Mouse (Mus musculus) hindbrain, embryonic 13.5 days (tissue): ENCODE results near the gene Slc29a3. TPM values are rescaled to one million over a fixed set of nuclear protein-coding genes. Genes with fewer than 3 reads are reported as not detected.
"Not testable (repeated sequence)": the region's sequence is repeated elsewhere in the genome, so short reads cannot be mapped to it uniquely, and the experiment has no call there.

ENCODE experiments used
- ATAC-seq: fragments of 200-750 bp; cut with Nextera tagmentation; 2 replicates; pipeline ENCODE4 v1.8.0; 2017; ENCODE audit warnings: moderate TSS enrichment; ENCODE audit not compliant: low FRiP score
- H3K27ac ChIP-seq: fragments of 300-500 bp; sonication (generic); 2 replicates; pipeline ENCODE4 v1.5.1; 2015; ENCODE audit warnings: inconsistent platforms, mild to moderate bottlenecking, moderate library complexity
- H3K27me3 ChIP-seq: fragments of 300-500 bp; sonication (generic); 2 replicates; pipeline ENCODE4 v1.6.1; 2015; ENCODE audit warnings: mild to moderate bottlenecking, inconsistent platforms
- H3K36me3 ChIP-seq: fragments of 300-500 bp; sonication (generic); 2 replicates; pipeline ENCODE4 v1.6.1; 2015; ENCODE audit warnings: mild to moderate bottlenecking, inconsistent platforms
- H3K4me1 ChIP-seq: fragments of 300-500 bp; sonication (generic); replicated peaks from 2 replicates; pipeline ENCODE4 v1.6.1; 2015; ENCODE audit warnings: inconsistent platforms
- H3K4me2 ChIP-seq: fragments of 300-500 bp; sonication (generic); 2 replicates; pipeline ENCODE4 v1.6.1; 2015; ENCODE audit warnings: inconsistent platforms, mild to moderate bottlenecking, moderate library complexity
- H3K4me3 ChIP-seq: fragments of 300-500 bp; sonication (generic); 2 replicates; pipeline ENCODE4 v1.5.1; 2015; ENCODE audit warnings: mild to moderate bottlenecking, inconsistent platforms
- H3K9ac ChIP-seq: fragments of 300-500 bp; sonication (generic); 2 replicates; pipeline ENCODE4 v1.6.1; 2015; ENCODE audit warnings: mild to moderate bottlenecking, inconsistent platforms
- H3K9me3 ChIP-seq: fragments of 300-500 bp; sonication (generic); 2 replicates; pipeline ENCODE4 v1.6.1; 2016; ENCODE audit warnings: inconsistent platforms
- WGBS: fragments of 180-500 bp; shearing (Covaris S2); methylation state at CpG from one replicate; pipeline ENCODE4 v1.1.7; 2015; 5-methylcytosine and 5-hydroxymethylcytosine counted together
- polyA plus RNA-seq: library from polyadenylated mRNA; unstranded; fragments of >200 nt; fragmentation: Nextera tagmentation; extraction: Ambion mirVana; gene quantifications from 2 replicates; pipeline ENCODE4 v1.2.1, GENCODE M21; 2015

The Slc29a3 gene
- polyA plus RNA-seq, 1 experiment from 2014 or later = 14.1 TPM

GRCm38 (mm10) chr10:60718491-60718890, 34.1 kb downstream of the Slc29a3 start:
- no peak overlapping the region for H3K27ac ChIP-seq
- no peak overlapping the region for H3K4me3 ChIP-seq
- no peak for ATAC-seq
- H3K4me1 ChIP-seq = peaks cover 19% of the 10 kb centered on the region
- H3K4me2 ChIP-seq = no peak overlapping the region
- H3K27me3 ChIP-seq = no peaks in the 10 kb centered on the region
- H3K9me3 ChIP-seq = peaks cover 7% of the 10 kb centered on the region
- no peak overlapping the region for H3K9ac ChIP-seq
- 87% methylated on average over 2 of the region's 2 CpGs for WGBS
- H3K36me3 ChIP-seq = peaks cover 50% of the 10 kb centered on the region

- H3K27me3 ChIP-seq = no peaks in the 10 kb centered on the region
- peaks cover 8% of the 10 kb centered on the region for H3K4me1 ChIP-seq
- ATAC-seq = no peak
- H3K9ac ChIP-seq = no peak overlapping the region
- H3K27ac ChIP-seq = no peak overlapping the region
- no peak overlapping the region for H3K4me3 ChIP-seq
- 96% methylated on average over 3 of the region's 3 CpGs for WGBS
- peaks cover 63% of the 10 kb centered on the region for H3K36me3 ChIP-seq
- H3K9me3 ChIP-seq = peaks cover 7% of the 10 kb centered on the region
- H3K4me2 ChIP-seq = no peak overlapping the region
Measured at GRCm38 (mm10) chr10:60716449-60716848, 36.1 kb downstream of the Slc29a3 start.

GRCm38 (mm10) chr10:60712299-60712698, 40.3 kb downstream of the Slc29a3 start:
- H3K4me1 ChIP-seq, H3K9me3 ChIP-seq, H3K27me3 ChIP-seq, H3K27ac ChIP-seq, ATAC-seq, H3K4me3 ChIP-seq, H3K9ac ChIP-seq, H3K4me2 ChIP-seq: not testable (repeated sequence)
- H3K36me3 ChIP-seq = peaks cover 46% of the 10 kb centered on the region
- 70% methylated on average over 8 of the region's 8 CpGs for WGBS

GRCm38 (mm10) chr10:60708837-60709236, 43.8 kb downstream of the Slc29a3 start:
- H3K9me3 ChIP-seq = 0 out of 2 replicates have a peak, but pooled peaks cover 2% of the 10 kb centered on the region

GRCm38 (mm10) chr10:60706268-60706667, 46.3 kb downstream of the Slc29a3 start:
- Histone ChIP-seq H3K4me1 (no peaks in the 10 kb centered on the region), H3K9ac (no peak overlapping the region), H3K9me3 (no peaks in the 10 kb centered on the region), H3K4me3 (no peak overlapping the region), H3K27ac (no peak overlapping the region), H3K27me3 (0 out of 2 replicates have a peak, but pooled peaks cover 2% of the 10 kb centered on the region), H3K36me3 (no peaks in the 10 kb centered on the region; the same call in 1 of the 2 replicates), H3K4me2 (no peak overlapping the region)
- ATAC-seq = no peak
- 90% methylated on average over 4 of the region's 4 CpGs for WGBS

More at GRCm38 (mm10) chr10:60708837-60709236, 43.8 kb downstream of the Slc29a3 start:
- ATAC-seq = no peak
- WGBS = 81% methylated on average over 5 of the region's 5 CpGs
- H3K27ac ChIP-seq = no peak overlapping the region
- H3K27me3 ChIP-seq = 0 out of 2 replicates have a peak, but pooled peaks cover 2% of the 10 kb centered on the region
- H3K9ac ChIP-seq = no peak overlapping the region
- no peak overlapping the region for H3K4me2 ChIP-seq
- H3K36me3 ChIP-seq = peaks cover 19% of the 10 kb centered on the region
- no peak overlapping the region for H3K4me3 ChIP-seq
- no peaks in the 10 kb centered on the region for H3K4me1 ChIP-seq

- WGBS = 71% methylated on average over 2 of the region's 2 CpGs
- H3K4me2 ChIP-seq = no peak overlapping the region
- no peaks in the 10 kb centered on the region for H3K36me3 ChIP-seq
- H3K9ac ChIP-seq = no peak overlapping the region
- H3K27me3 ChIP-seq = 0 out of 2 replicates have a peak, but pooled peaks cover 2% of the 10 kb centered on the region
- ATAC-seq = no peak
- H3K4me3 ChIP-seq = no peak overlapping the region
- H3K9me3 ChIP-seq = no peaks in the 10 kb centered on the region
- H3K27ac ChIP-seq = no peak overlapping the region
- H3K4me1 ChIP-seq = no peaks in the 10 kb centered on the region
Measured at GRCm38 (mm10) chr10:60705134-60705533, 47.5 kb downstream of the Slc29a3 start.

- Histone ChIP-seq H3K27me3 (peaks cover 11% of the 10 kb centered on the region; the same call in 1 of the 2 replicates), H3K36me3 (no peaks in the 10 kb centered on the region), H3K9ac (no peak overlapping the region), H3K9me3 (no peaks in the 10 kb centered on the region), H3K4me2 (no peak overlapping the region), H3K4me3 (no peak overlapping the region), H3K27ac (no peak overlapping the region), H3K4me1 (peaks cover 4% of the 10 kb centered on the region; the same call in 1 of the 2 replicates)
- WGBS = 87% methylated on average over 6 of the region's 6 CpGs
- no peak for ATAC-seq
Measured at GRCm38 (mm10) chr10:60697775-60698174, 54.8 kb downstream of the Slc29a3 start.

- ATAC-seq = no peak
- Histone ChIP-seq H3K36me3 (no peaks in the 10 kb centered on the region), H3K9me3 (no peaks in the 10 kb centered on the region), H3K9ac (no peak overlapping the region), H3K27ac (no peak overlapping the region), H3K4me3 (no peak overlapping the region), H3K27me3 (peaks cover 14% of the 10 kb centered on the region; the same call in 1 of the 2 replicates), H3K4me2 (no peak overlapping the region), H3K4me1 (peaks cover 6% of the 10 kb centered on the region; the same call in 1 of the 2 replicates)
- WGBS = 13% methylated on average over 5 of the region's 5 CpGs
Measured at GRCm38 (mm10) chr10:60696975-60697374, 55.6 kb downstream of the Slc29a3 start.

- 95% methylated on average over 6 of the region's 6 CpGs for WGBS
- Histone ChIP-seq H3K9ac (no peak within 1 kb of the TSS), H3K4me3 (no peak within 1 kb of the TSS), H3K9me3 (no peaks in the 10 kb centered on the region), H3K36me3 (no peaks in the 10 kb centered on the region), H3K4me1 (peaks cover 11% of the 10 kb centered on the region), H3K27ac (no peak within 1 kb of the TSS), H3K27me3 (peaks cover 14% of the 10 kb centered on the region; the same call in 1 of the 2 replicates), H3K4me2 (no peak within 1 kb of the TSS)
- ATAC-seq = no peak
Measured at GRCm38 (mm10) chr10:60696390-60696789, 56.2 kb downstream of the Slc29a3 start, which contains the start of gene Cdh23. Gene Cdh23 (minus strand): TSS chr10:60696490.

GRCm38 (mm10) chr10:60691671-60692390, 60.8 kb downstream of the Slc29a3 start:
- H3K9ac ChIP-seq = no peak overlapping the region
- no peak overlapping the region for H3K4me2 ChIP-seq
- no peaks in the 10 kb centered on the region for H3K9me3 ChIP-seq
- ATAC-seq = peak; percentile 23
- WGBS = 54% methylated on average over 20 of the region's 20 CpGs
- peaks cover 45% of the 10 kb centered on the region for H3K27me3 ChIP-seq
- no peaks in the 10 kb centered on the region for H3K36me3 ChIP-seq
- H3K4me1 ChIP-seq = peaks cover 13% of the 10 kb centered on the region
- no peak overlapping the region for H3K4me3 ChIP-seq
- H3K27ac ChIP-seq = no peak overlapping the region

GRCm38 (mm10) chr10:60690960-60691359, 61.6 kb downstream of the Slc29a3 start:
- peaks cover 22% of the 10 kb centered on the region for H3K4me1 ChIP-seq
- no peak overlapping the region for H3K4me3 ChIP-seq
- H3K27ac ChIP-seq = no peak overlapping the region
- 49% methylated on average over 6 of the region's 6 CpGs for WGBS
- no peaks in the 10 kb centered on the region for H3K36me3 ChIP-seq
- no peak for ATAC-seq
- H3K9me3 ChIP-seq = no peaks in the 10 kb centered on the region
- no peak overlapping the region for H3K4me2 ChIP-seq
- H3K27me3 ChIP-seq = peaks cover 54% of the 10 kb centered on the region
- H3K9ac ChIP-seq = no peak overlapping the region

GRCm38 (mm10) chr10:60689396-60689795, 63.2 kb downstream of the Slc29a3 start:
- Histone ChIP-seq H3K4me1 (peaks cover 29% of the 10 kb centered on the region), H3K27me3 (peaks cover 70% of the 10 kb centered on the region), H3K4me3 (no peak overlapping the region), H3K9ac (no peak overlapping the region), H3K9me3 (no peaks in the 10 kb centered on the region), H3K27ac (no peak overlapping the region), H3K4me2 (no peak overlapping the region), H3K36me3 (no peaks in the 10 kb centered on the region)
- 88% methylated on average over 4 of the region's 4 CpGs for WGBS
- no peak for ATAC-seq
